ENCODE assay signal across 9 mouse cellular contexts in the genomic region with DNA sequence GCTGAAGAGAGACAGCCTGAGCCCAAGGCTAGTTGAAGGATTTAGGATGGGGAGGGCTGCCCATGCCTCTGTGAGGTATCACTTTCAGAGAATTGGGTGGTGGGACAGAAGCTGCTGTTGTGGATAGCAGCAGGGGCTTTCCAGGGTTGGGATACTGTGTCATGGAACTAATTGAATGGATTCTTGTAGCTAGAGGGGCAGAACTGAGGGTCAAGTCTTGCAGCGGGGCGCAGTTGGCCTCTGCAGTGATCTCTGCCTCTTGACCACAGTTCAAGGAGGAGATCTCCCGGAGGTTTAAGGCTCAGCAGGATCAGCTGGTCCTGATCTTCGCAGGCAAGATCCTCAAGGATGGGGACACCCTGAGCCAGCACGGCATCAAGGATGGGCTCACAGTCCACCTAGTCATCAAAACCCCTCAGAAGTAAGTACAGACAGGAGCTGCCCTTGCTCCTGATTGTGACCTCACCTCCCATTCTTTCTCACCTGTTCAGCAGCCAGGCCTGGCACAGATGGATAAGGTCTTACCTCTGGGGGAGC. TPM values are rescaled to one million over a fixed set of nuclear protein-coding genes. Genes with fewer than 3 reads are reported as not detected.
DNase-seq lines count a peak whose midpoint lies in the region; ATAC-seq lines count a peak whose summit lies in the region.
"Had no signal": no experiment of that assay in that cellular context is flagged by ENCODE, and none has a peak within 500 bp of the region (broad histone marks: within the 10 kb centered on the region; RNA-seq: fewer than 3 reads in every experiment).

No protein-coding gene starts in this region.

- peaks cover 59% of the 10 kb centered on the region for H3K4me1 ChIP-seq in erythroblast, embryonic 14.5 days (ENCODE audit: control insufficient read depth)
- H3K4me1 ChIP-seq in liver, embryonic 13.5 days (replicated peaks) = peaks cover 45% of the 10 kb centered on the region
- peaks cover 20% of the 10 kb centered on the region for H3K4me1 ChIP-seq in stomach, embryonic 16.5 days (ENCODE audit: control insufficient read depth, insufficient read depth, low read length)

- H3K4me3 ChIP-seq in erythroblast, embryonic 14.5 days (replicated peaks) = peak overlapping the region; percentile 13
- H3K4me3 ChIP-seq in liver, embryonic 13.5 days (replicated peaks) = peak overlapping the region; percentile 83; the same call in 1 of the 2 replicates
- no peak overlapping the region for H3K4me3 ChIP-seq in stomach, embryonic 16.5 days (replicated peaks; ENCODE audit: low read length)

- no peaks in the 10 kb centered on the region for H3K27me3 ChIP-seq in erythroblast, embryonic 14.5 days (ENCODE audit: control insufficient read depth)
- H3K27me3 ChIP-seq in liver, embryonic 13.5 days = no peaks in the 10 kb centered on the region
- H3K27me3 ChIP-seq in stomach, embryonic 16.5 days (ENCODE audit: control insufficient read depth, insufficient read depth, low read length) = no peaks in the 10 kb centered on the region

- ATAC-seq in erythroblast, adult 5-6 weeks (replicated peaks; ENCODE audit: low FRiP score, poor library complexity, severe bottlenecking) = no peak
- no peak for ATAC-seq in liver, embryonic 13.5 days (ENCODE audit: low read depth)
- no peak for ATAC-seq in stomach, embryonic 16.5 days (ENCODE audit: insufficient read depth, low FRiP score)

- H3K9ac ChIP-seq in liver, embryonic 13.5 days = peak overlapping the region; percentile 20
- 0 out of 2 replicates have a peak overlapping the region, but pooled peaks have one; percentile 6 for H3K9ac ChIP-seq in stomach, embryonic 16.5 days (ENCODE audit: low read length)

- H3K36me3 ChIP-seq in erythroblast, embryonic 14.5 days (ENCODE audit: control insufficient read depth) = peaks cover 53% of the 10 kb centered on the region
- H3K36me3 ChIP-seq in liver, embryonic 13.5 days = peaks cover 50% of the 10 kb centered on the region
- H3K36me3 ChIP-seq in stomach, embryonic 16.5 days (ENCODE audit: control insufficient read depth, insufficient read depth, low read length) = peaks cover 12% of the 10 kb centered on the region

- no peaks in the 10 kb centered on the region for H3K9me3 ChIP-seq in erythroblast, embryonic 14.5 days (ENCODE audit: control insufficient read depth, low read length)
- no peaks in the 10 kb centered on the region for H3K9me3 ChIP-seq in liver, embryonic 13.5 days (replicated peaks)
- H3K9me3 ChIP-seq in stomach, embryonic 16.5 days (replicated peaks; ENCODE audit: control insufficient read depth, low read length) = no peaks in the 10 kb centered on the region

- 91% methylated on average over 5 of the region's 5 CpGs for WGBS in liver, embryonic 13.5 days (ENCODE audit: insufficient replicate concordance)
- 90% methylated on average over 5 of the region's 5 CpGs for WGBS in stomach, embryonic 16.5 days

- peak; percentile 21 to 25 for DNase-seq in right cerebral cortex, postnatal 10 days (ENCODE audit: low spot score in 2 of 2)
- no peak for DNase-seq in right cerebral cortex, postnatal 25 days
- DNase-seq in liver, embryonic 13.5 days = no peak
- DNase-seq in adipocyte (ENCODE audit: low spot score) = no peak
- no peak for DNase-seq in left cerebral cortex, adult 8-10 months (ENCODE audit: low spot score in 2 of 2)
- DNase-seq: lung, postnatal 4 days had no signal

- H3K27ac ChIP-seq in liver, embryonic 13.5 days = peak overlapping the region; percentile 16
- no peak overlapping the region for H3K27ac ChIP-seq in stomach, embryonic 16.5 days (ENCODE audit: low read length)

- peak overlapping the region; percentile 96 for H3K4me2 ChIP-seq in liver, embryonic 13.5 days
- H3K4me2 ChIP-seq in stomach, embryonic 16.5 days (ENCODE audit: low read depth, low read length) = peak overlapping the region; percentile 87; the same call in 1 of the 2 replicates

RNA-seq across cellular contexts. Expression of gene Ubqln4, which starts 1.6 kb away (rescaled TPM):
- polyA plus RNA-seq in erythroblast, embryonic 14.5 days (2012) = 2.6 and 3.1 TPM in 2 replicates
- 5.4 and 7.9 TPM in 2 replicates for total RNA-seq in erythroblast, adult 5-6 weeks (2015; ENCODE audit: low replicate concordance)
- 5.7 and 10.0 TPM in 2 replicates for total RNA-seq in erythroblast, adult 5-6 weeks (2017; ENCODE audit: low replicate concordance)
- polyA plus RNA-seq in liver, embryonic 13.5 days (2015; fragmentation: Nextera tagmentation; extraction: Ambion mirVana) = 20.7 and 22.8 TPM in 2 replicates
- 33.3 and 34.0 TPM in 2 replicates for polyA plus RNA-seq in stomach, embryonic 16.5 days (2015; fragmentation: Nextera tagmentation; extraction: Ambion mirVana)
- total RNA-seq in left cerebral cortex, adult 8-10 months (2022) = 100 to 1,000 TPM; 121 to 142 (median 129) TPM

RNA-seq across cellular contexts. Expression of gene Lamtor2, which starts 2.3 kb away (rescaled TPM):
- 7.4 and 12.2 TPM in 2 replicates for polyA plus RNA-seq in erythroblast, embryonic 14.5 days (2012)
- total RNA-seq in erythroblast, adult 5-6 weeks (2015; ENCODE audit: low replicate concordance) = 4.2 and 8.6 TPM in 2 replicates
- total RNA-seq in erythroblast, adult 5-6 weeks (2017; ENCODE audit: low replicate concordance) = 14.3 and 15.8 TPM in 2 replicates
- polyA plus RNA-seq in liver, embryonic 13.5 days (2015; fragmentation: Nextera tagmentation; extraction: Ambion mirVana) = 88.4 and 95.9 TPM in 2 replicates
- 188 and 190 TPM in 2 replicates for polyA plus RNA-seq in stomach, embryonic 16.5 days (2015; fragmentation: Nextera tagmentation; extraction: Ambion mirVana)
- 100 to 1,000 TPM; 102 to 133 (median 110) TPM for total RNA-seq in left cerebral cortex, adult 8-10 months (2022)

RNA-seq across cellular contexts. Expression of gene Rab25, which starts 7.0 kb away (rescaled TPM):
- polyA plus RNA-seq in erythroblast, embryonic 14.5 days (2012) = not detected in 2 replicates
- not detected in 2 replicates for total RNA-seq in erythroblast, adult 5-6 weeks (2015; ENCODE audit: low replicate concordance)
- not detected in 2 replicates for total RNA-seq in erythroblast, adult 5-6 weeks (2017; ENCODE audit: low replicate concordance)
- polyA plus RNA-seq in liver, embryonic 13.5 days (2015; fragmentation: Nextera tagmentation; extraction: Ambion mirVana) = 0.15 TPM in 1 of 2 replicates, not detected in the other
- 144 and 197 TPM in 2 replicates for polyA plus RNA-seq in stomach, embryonic 16.5 days (2015; fragmentation: Nextera tagmentation; extraction: Ambion mirVana)
- not detected for total RNA-seq in left cerebral cortex, adult 8-10 months (2022)

RNA-seq across cellular contexts. Expression of gene Ssr2, which starts 20.5 kb away (rescaled TPM):
- 6.5 and 12.3 TPM in 2 replicates for polyA plus RNA-seq in erythroblast, embryonic 14.5 days (2012)
- total RNA-seq in erythroblast, adult 5-6 weeks (2015; ENCODE audit: low replicate concordance) = 80.3 and 91.8 TPM in 2 replicates
- total RNA-seq in erythroblast, adult 5-6 weeks (2017; ENCODE audit: low replicate concordance) = 24.3 and 35.9 TPM in 2 replicates
- polyA plus RNA-seq in liver, embryonic 13.5 days (2015; fragmentation: Nextera tagmentation; extraction: Ambion mirVana) = 187 and 206 TPM in 2 replicates
- 307 and 360 TPM in 2 replicates for polyA plus RNA-seq in stomach, embryonic 16.5 days (2015; fragmentation: Nextera tagmentation; extraction: Ambion mirVana)
- 10 to 100 TPM; 85.5 to 93.2 (median 89.8) TPM for total RNA-seq in left cerebral cortex, adult 8-10 months (2022)

RNA-seq across cellular contexts. Expression of gene Mex3a, which starts 22.9 kb away (rescaled TPM):
- 0.01 and 0.02 TPM in 2 replicates for polyA plus RNA-seq in erythroblast, embryonic 14.5 days (2012)
- 0.19 and 1.5 TPM in 2 replicates for total RNA-seq in erythroblast, adult 5-6 weeks (2015; ENCODE audit: low replicate concordance)
- total RNA-seq in erythroblast, adult 5-6 weeks (2017; ENCODE audit: low replicate concordance) = 0.34 TPM in 1 of 2 replicates, not detected in the other
- polyA plus RNA-seq in liver, embryonic 13.5 days (2015; fragmentation: Nextera tagmentation; extraction: Ambion mirVana) = 1.2 and 1.5 TPM in 2 replicates
- polyA plus RNA-seq in stomach, embryonic 16.5 days (2015; fragmentation: Nextera tagmentation; extraction: Ambion mirVana) = 9.9 and 11.4 TPM in 2 replicates
- 1 to 10 TPM; 2.3 to 3.1 (median 2.6) TPM for total RNA-seq in left cerebral cortex, adult 8-10 months (2022)

Comparison
In these comparisons a context has a peak if more than half of its experiments do, and no peak if none do; other contexts are left out.
1. DNase-seq: peak in right cerebral cortex, postnatal 10 days (2 of 2); none in right cerebral cortex, postnatal 25 days (single experiment), liver, embryonic 13.5 days (single experiment), adipocyte (single experiment) and left cerebral cortex, adult 8-10 months (0 of 2).
2. RNA of gene Rab25, which starts 7.0 kb away (polyA plus RNA-seq): 144 to 197 TPM in stomach, embryonic 16.5 days; 0.15 TPM in liver, embryonic 13.5 days and not detected in erythroblast, embryonic 14.5 days; every median in the first group is over 100 times any median in the second.